Mouse (Mus musculus): ENCODE measurements around the gene Hsdl1. TPM values are rescaled to one million over a fixed set of nuclear protein-coding genes. Genes with fewer than 3 reads are reported as not detected.

The Hsdl1 gene
- polyA plus RNA-seq, 1 experiment from 2014 or later, result 29.1 TPM

- Histone ChIP-seq H3K4me2 (ENCODE audit: low read depth, low read length) (no peak overlapping the region), H3K27ac (ENCODE audit: low read length) (no peak overlapping the region), H3K9ac (ENCODE audit: low read length) (no peak overlapping the region), H3K27me3 (ENCODE audit: control insufficient read depth, insufficient read depth, low read depth, low read length) (no peaks in the 10 kb centered on the region), H3K36me3 (ENCODE audit: control insufficient read depth, insufficient read depth, low read length) (peaks cover 75% of the 10 kb centered on the region), H3K9me3 (ENCODE audit: control insufficient read depth, low read length) (no peaks in the 10 kb centered on the region), H3K4me1 (replicated peaks; ENCODE audit: control insufficient read depth, insufficient read depth, low read length) (no peaks in the 10 kb centered on the region), H3K4me3 (ENCODE audit: low read length) (no peak overlapping the region)
- WGBS, result 94% methylated on average over 7 of the region's 7 CpGs
- no peak for ATAC-seq (ENCODE audit: low read depth)
Measured at GRCm38 (mm10) chr8:119528762-119529161, 46.2 kb downstream of the Hsdl1 start.

DNA sequence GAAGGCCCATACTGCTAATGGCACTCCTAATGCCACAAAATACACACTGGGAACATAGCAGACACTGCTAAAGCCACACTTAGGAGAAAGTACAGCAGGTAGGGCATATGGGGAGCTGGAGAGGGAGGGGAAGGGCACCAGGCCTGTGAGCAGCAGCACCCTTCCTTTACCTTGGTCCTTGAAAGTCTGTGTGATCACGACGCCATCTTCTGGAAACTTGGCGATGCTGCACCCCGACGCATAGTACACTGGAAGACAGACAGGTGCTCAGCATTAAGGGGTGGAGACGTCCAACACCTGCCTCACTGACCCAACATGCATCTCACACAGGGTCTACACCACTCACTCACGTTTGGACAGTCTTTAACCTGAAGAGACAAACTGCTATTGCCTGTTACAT is 54.9 kb downstream of the Hsdl1 start:
- WGBS, result 67% methylated on average over 7 of the region's 7 CpGs
- no peak overlapping the region for H3K4me3 ChIP-seq (ENCODE audit: low read length)
- H3K4me1 ChIP-seq (replicated peaks; ENCODE audit: control insufficient read depth, insufficient read depth, low read length), result no peaks in the 10 kb centered on the region
- peaks cover 74% of the 10 kb centered on the region for H3K36me3 ChIP-seq (ENCODE audit: control insufficient read depth, insufficient read depth, low read length)
- no peak overlapping the region for H3K9ac ChIP-seq (ENCODE audit: low read length)
- H3K27me3 ChIP-seq (ENCODE audit: control insufficient read depth, insufficient read depth, low read depth, low read length), result no peaks in the 10 kb centered on the region
- H3K4me2 ChIP-seq (ENCODE audit: low read depth, low read length), result no peak overlapping the region
- ATAC-seq (ENCODE audit: low read depth), result no peak
- no peak overlapping the region for H3K27ac ChIP-seq (ENCODE audit: low read length)
- H3K9me3 ChIP-seq (ENCODE audit: control insufficient read depth, low read length), result no peaks in the 10 kb centered on the region

GRCm38 (mm10) chr8:119516674-119517073 is 58.3 kb downstream of the Hsdl1 start:
- Histone ChIP-seq H3K9me3 (ENCODE audit: control insufficient read depth, low read length) (no peaks in the 10 kb centered on the region), H3K27ac (ENCODE audit: low read length) (no peak overlapping the region), H3K4me2 (ENCODE audit: low read depth, low read length) (no peak overlapping the region), H3K27me3 (ENCODE audit: control insufficient read depth, insufficient read depth, low read depth, low read length) (no peaks in the 10 kb centered on the region), H3K9ac (ENCODE audit: low read length) (no peak overlapping the region), H3K4me1 (replicated peaks; ENCODE audit: control insufficient read depth, insufficient read depth, low read length) (no peaks in the 10 kb centered on the region), H3K4me3 (ENCODE audit: low read length) (no peak overlapping the region), H3K36me3 (ENCODE audit: control insufficient read depth, insufficient read depth, low read length) (peaks cover 63% of the 10 kb centered on the region)
- no peak for ATAC-seq (ENCODE audit: low read depth)
- 63% methylated on average over 5 of the region's 5 CpGs for WGBS

DNA sequence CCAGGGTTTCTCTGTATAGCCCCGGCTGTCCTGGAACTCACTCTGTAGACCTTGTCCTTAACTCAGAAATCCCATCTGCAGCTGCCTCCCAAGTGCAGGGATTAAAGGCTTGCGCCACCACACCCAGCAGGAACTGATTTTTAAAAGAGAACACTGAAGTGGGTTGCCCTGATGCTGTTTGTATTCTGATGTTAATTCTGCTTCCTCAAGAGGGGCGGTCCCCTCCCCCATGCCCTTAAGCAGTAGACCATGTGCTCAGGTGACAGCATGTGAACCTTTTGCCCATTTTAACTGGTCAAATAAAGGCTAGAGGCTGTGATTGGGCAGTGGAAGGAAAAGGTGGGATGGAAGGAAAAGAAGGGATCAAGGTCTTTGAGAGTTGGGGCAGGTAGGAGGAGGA is 59.2 kb downstream of the Hsdl1 start:
- H3K36me3 ChIP-seq (ENCODE audit: control insufficient read depth, insufficient read depth, low read length), result peaks cover 57% of the 10 kb centered on the region
- 80% methylated on average over 3 of the region's 3 CpGs for WGBS

GRCm38 (mm10) chr8:119514940-119515339 is 60.0 kb downstream of the Hsdl1 start:
- Histone ChIP-seq H3K4me1 (replicated peaks; ENCODE audit: control insufficient read depth, insufficient read depth, low read length) (no peaks in the 10 kb centered on the region), H3K27ac (ENCODE audit: low read length) (no peak overlapping the region), H3K4me3 (ENCODE audit: low read length) (no peak overlapping the region), H3K27me3 (ENCODE audit: control insufficient read depth, insufficient read depth, low read depth, low read length) (no peaks in the 10 kb centered on the region), H3K9me3 (ENCODE audit: control insufficient read depth, low read length) (no peaks in the 10 kb centered on the region), H3K36me3 (ENCODE audit: control insufficient read depth, insufficient read depth, low read length) (peaks cover 55% of the 10 kb centered on the region), H3K9ac (ENCODE audit: low read length) (no peak overlapping the region), H3K4me2 (ENCODE audit: low read depth, low read length) (no peak overlapping the region)
- ATAC-seq (ENCODE audit: low read depth), result no peak
- WGBS, result 82% methylated on average over 3 of the region's 3 CpGs

More for the DNA sequence above, 59.2 kb downstream of the Hsdl1 start:
- Histone ChIP-seq H3K4me2 (ENCODE audit: low read depth, low read length) (no peak overlapping the region), H3K9ac (ENCODE audit: low read length) (no peak overlapping the region), H3K27ac (ENCODE audit: low read length) (no peak overlapping the region), H3K4me3 (ENCODE audit: low read length) (no peak overlapping the region), H3K27me3 (ENCODE audit: control insufficient read depth, insufficient read depth, low read depth, low read length) (no peaks in the 10 kb centered on the region), H3K9me3 (ENCODE audit: control insufficient read depth, low read length) (no peaks in the 10 kb centered on the region), H3K4me1 (replicated peaks; ENCODE audit: control insufficient read depth, insufficient read depth, low read length) (no peaks in the 10 kb centered on the region)
- no peak for ATAC-seq (ENCODE audit: low read depth)

DNA sequence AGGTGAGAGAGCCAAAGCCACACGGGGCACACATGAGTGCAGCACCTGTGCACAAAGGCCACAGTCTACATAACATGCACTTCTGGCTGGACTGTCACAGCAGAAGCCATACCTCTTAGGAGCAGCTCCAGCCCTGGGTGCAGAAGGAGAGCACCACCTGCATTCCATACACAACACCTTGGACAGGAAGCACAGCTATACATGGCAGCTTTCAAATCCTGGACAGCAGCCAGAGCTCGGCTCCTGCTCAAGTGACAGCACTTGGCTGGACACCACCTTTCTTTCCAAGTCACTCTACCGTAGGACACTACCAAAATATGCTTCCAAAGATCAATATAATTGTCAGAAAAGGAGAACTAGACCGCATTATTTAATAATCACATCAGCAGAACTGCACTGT is 61.6 kb downstream of the Hsdl1 start:
- 70% methylated on average over 4 of the region's 4 CpGs for WGBS
- Histone ChIP-seq H3K9me3 (ENCODE audit: control insufficient read depth, low read length) (no peaks in the 10 kb centered on the region), H3K27ac (ENCODE audit: low read length) (no peak overlapping the region), H3K36me3 (ENCODE audit: control insufficient read depth, insufficient read depth, low read length) (peaks cover 58% of the 10 kb centered on the region), H3K4me2 (ENCODE audit: low read depth, low read length) (no peak overlapping the region), H3K9ac (ENCODE audit: low read length) (no peak overlapping the region), H3K27me3 (ENCODE audit: control insufficient read depth, insufficient read depth, low read depth, low read length) (no peaks in the 10 kb centered on the region), H3K4me3 (ENCODE audit: low read length) (no peak overlapping the region), H3K4me1 (replicated peaks; ENCODE audit: control insufficient read depth, insufficient read depth, low read length) (no peaks in the 10 kb centered on the region)
- no peak for ATAC-seq (ENCODE audit: low read depth)

Other genes starting within 250 kb of the Hsdl1 start
- 352 and 375 TPM in 2 replicates for gene Hsbp1, start 230.7 kb downstream of the Hsdl1 start, polyA plus RNA-seq (2015; fragmentation: Nextera tagmentation; extraction: Ambion mirVana)
- 12.1 and 12.3 TPM in 2 replicates for gene Mlycd, start 180.3 kb downstream of the Hsdl1 start, polyA plus RNA-seq (2015; fragmentation: Nextera tagmentation; extraction: Ambion mirVana)
- gene Osgin1, start 141.1 kb downstream of the Hsdl1 start, polyA plus RNA-seq (2015; fragmentation: Nextera tagmentation; extraction: Ambion mirVana), result 1.9 and 3.2 TPM in 2 replicates
- 1.3 and 1.4 TPM in 2 replicates for gene Necab2, start 128.5 kb downstream of the Hsdl1 start, polyA plus RNA-seq (2015; fragmentation: Nextera tagmentation; extraction: Ambion mirVana)
- gene Slc38a8, start 73.5 kb downstream of the Hsdl1 start, polyA plus RNA-seq (2015; fragmentation: Nextera tagmentation; extraction: Ambion mirVana), result not detected in 2 replicates
- gene Mbtps1, start 16.4 kb downstream of the Hsdl1 start, polyA plus RNA-seq (2015; fragmentation: Nextera tagmentation; extraction: Ambion mirVana), result 118 and 126 TPM in 2 replicates
- 2.7 and 3.9 TPM in 2 replicates for gene Dnaaf1, start 52 bp upstream of the Hsdl1 start, polyA plus RNA-seq (2015; fragmentation: Nextera tagmentation; extraction: Ambion mirVana)
- 10.6 and 10.7 TPM in 2 replicates for gene Taf1c, start 30.0 kb upstream of the Hsdl1 start, polyA plus RNA-seq (2015; fragmentation: Nextera tagmentation; extraction: Ambion mirVana)
- gene Adad2, start 37.6 kb upstream of the Hsdl1 start, polyA plus RNA-seq (2015; fragmentation: Nextera tagmentation; extraction: Ambion mirVana), result not detected in 2 replicates
- 0.10 and 0.13 TPM in 2 replicates for gene Kcng4, start 60.5 kb upstream of the Hsdl1 start, polyA plus RNA-seq (2015; fragmentation: Nextera tagmentation; extraction: Ambion mirVana)
- gene Wfdc1, start 91.2 kb upstream of the Hsdl1 start, polyA plus RNA-seq (2015; fragmentation: Nextera tagmentation; extraction: Ambion mirVana), result 10.8 and 13.0 TPM in 2 replicates
- gene Atp2c2, start 124.8 kb upstream of the Hsdl1 start, polyA plus RNA-seq (2015; fragmentation: Nextera tagmentation; extraction: Ambion mirVana), result 3.5 and 4.0 TPM in 2 replicates
- gene Tldc1, start 203.2 kb upstream of the Hsdl1 start, polyA plus RNA-seq (2015; fragmentation: Nextera tagmentation; extraction: Ambion mirVana), result 13.9 and 15.3 TPM in 2 replicates

Data from lung, embryonic 16.5 days (tissue).